Mouse (Mus musculus): ENCODE results near the gene Marveld3.

DNA sequence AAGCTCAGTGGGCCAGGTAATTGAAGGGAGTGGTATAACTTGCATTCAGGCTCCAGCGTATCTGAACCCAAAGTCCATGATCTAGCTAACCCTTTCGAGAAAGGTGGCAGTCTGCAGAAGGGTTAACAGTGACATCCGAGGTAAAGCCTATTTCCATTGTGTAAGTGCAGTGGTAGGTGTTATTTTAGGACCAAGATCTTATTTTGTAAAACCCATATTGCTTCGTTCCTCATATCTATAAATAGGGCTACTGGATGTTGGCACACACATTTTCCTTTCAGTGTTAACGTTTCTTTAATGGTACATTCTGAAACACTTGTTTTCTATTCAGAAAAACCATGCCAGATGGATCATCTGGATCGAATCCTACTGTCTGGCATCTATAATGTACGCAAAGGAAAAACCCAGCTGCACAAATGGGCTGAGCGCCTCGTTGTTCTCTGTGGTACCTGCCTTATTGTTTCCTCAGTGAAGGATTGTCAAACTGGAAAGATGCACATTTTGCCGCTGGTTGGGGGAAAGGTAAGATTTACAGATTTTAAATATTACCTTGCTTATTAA lies 58.0 kb downstream of the Marveld3 start:
- TF ChIP-seq CTCF (IDR thresholded peaks at IDR 0.05; ENCODE audit: control insufficient read depth, insufficient read depth, low read length): no peak
- no peak for TF ChIP-seq POLR2A (IDR thresholded peaks at IDR 0.05; ENCODE audit: borderline replicate concordance, control insufficient read depth, low read depth, low read length)
